Mouse (Mus musculus) thymus, adult 2 months (tissue): ENCODE data around the gene Zfp592.

Experiments
- CTCF ChIP-seq: fragments of 200-500 bp; IDR thresholded peaks from 2 replicates; pipeline ENCODE4 v1.5.1; 2012; ENCODE audit warnings: mild to moderate bottlenecking, control low read depth, low read length, moderate library complexity, borderline replicate concordance; ENCODE audit not compliant: control insufficient read depth, poor library complexity, insufficient read depth; ENCODE audit errors: extremely low read depth
- POLR2A ChIP-seq: fragments of 200-500 bp; IDR thresholded peaks from 2 replicates; pipeline ENCODE4 v1.6.1; 2012; ENCODE audit warnings: mild to moderate bottlenecking, low read length, control low read depth, moderate library complexity; ENCODE audit not compliant: control insufficient read depth, poor library complexity, insufficient read depth; ENCODE audit errors: extremely low read depth

- TF ChIP-seq CTCF (no peak), POLR2A (no peak)
Measured at GRCm38 (mm10) chr7:81004556-81005079, 11.1 kb downstream of the Zfp592 start.
